Comparison of ENCODE assay signal across 16 mouse cellular contexts in genomic region chr12:8726890-8727289, GRCm38 (mm10). TPM values are rescaled to one million over a fixed set of nuclear protein-coding genes. Genes with fewer than 3 reads are reported as not detected.
DNase-seq lines count a peak whose midpoint lies in the region; ATAC-seq and TF ChIP-seq lines count a peak whose summit lies in the region.
"Had no signal": no experiment of that assay in that cellular context is flagged by ENCODE, and none has a peak within 500 bp of the region (broad histone marks: within the 10 kb centered on the region; RNA-seq: fewer than 3 reads in every experiment).

No protein-coding gene starts in this region.

- H3K27me3 ChIP-seq in heart, postnatal 0 days (ENCODE audit: control insufficient read depth, insufficient read depth, low read length) = no peaks in the 10 kb centered on the region
- H3K27me3 ChIP-seq in midbrain, postnatal 0 days (ENCODE audit: insufficient read depth, low read length) = no peaks in the 10 kb centered on the region
- H3K27me3 ChIP-seq in midbrain, embryonic 10.5 days (ENCODE audit: low read depth, poor library complexity, severe bottlenecking) = no peaks in the 10 kb centered on the region
- no peaks in the 10 kb centered on the region for H3K27me3 ChIP-seq in thymus, adult 2 months (ENCODE audit: control insufficient read depth, insufficient read depth, low read length)
- H3K27me3 ChIP-seq: embryonic facial prominence, embryonic 15.5 days; heart, embryonic 12.5 days; limb, embryonic 12.5 days had no signal

- no peak for TF ChIP-seq EP300 in heart, postnatal 0 days (IDR thresholded peaks at IDR 0.05; ENCODE audit: low read depth)

- no peak for ATAC-seq in heart, postnatal 0 days (ENCODE audit: insufficient read depth, low read depth)
- ATAC-seq in midbrain, postnatal 0 days (ENCODE audit: low FRiP score) = no peak
- no peak for ATAC-seq in activated CD4-positive, CD25-positive, alpha-beta regulatory T cell, adult 4 months
- ATAC-seq: forebrain, embryonic 14.5 days had no signal

- no peak overlapping the region for H3K9ac ChIP-seq in heart, postnatal 0 days (replicated peaks; ENCODE audit: low read depth, low read length)
- H3K9ac ChIP-seq in midbrain, postnatal 0 days (replicated peaks; ENCODE audit: low read length, poor library complexity, severe bottlenecking) = no peak overlapping the region
- H3K9ac ChIP-seq: embryonic facial prominence, embryonic 15.5 days; heart, embryonic 12.5 days; limb, embryonic 12.5 days had no signal

- H3K4me3 ChIP-seq in heart, postnatal 0 days (ENCODE audit: low read depth, low read length) = no peak overlapping the region
- H3K4me3 ChIP-seq in midbrain, postnatal 0 days (ENCODE audit: low read depth, low read length) = no peak overlapping the region
- H3K4me3 ChIP-seq in midbrain, embryonic 10.5 days = no peak overlapping the region
- H3K4me3 ChIP-seq in thymus, adult 2 months (ENCODE audit: control insufficient read depth, insufficient read depth, low read length) = no peak overlapping the region
- H3K4me3 ChIP-seq: embryonic facial prominence, embryonic 15.5 days; heart, embryonic 12.5 days; limb, embryonic 12.5 days had no signal

- DNase-seq in cerebellum, adult 11-12 months = peak; percentile 8
- no peak for DNase-seq in cerebellum, adult 9-11 months
- no peak for DNase-seq in heart, postnatal 0 days (ENCODE audit: low spot score)
- no peak for DNase-seq in heart, postnatal 10 days
- DNase-seq in midbrain, postnatal 0 days (ENCODE audit: low spot score) = no peak
- DNase-seq in midbrain, embryonic 10.5 days (ENCODE audit: low spot score) = no peak
- no peak for DNase-seq in thymus, adult 2 months
- DNase-seq: kidney, adult 11 months; kidney, postnatal 36 days; right cerebral cortex, postnatal 4 days; thymus, postnatal 14 days had no signal

- TF ChIP-seq POLR2A in thymus, adult 2 months (IDR thresholded peaks at IDR 0.05; ENCODE audit: control insufficient read depth, extremely low read depth, insufficient read depth, low read length, poor library complexity) = no peak

- WGBS in heart, postnatal 0 days = 61% methylated on average over 1 of the region's 1 CpGs
- 52% methylated on average over 1 of the region's 1 CpGs for WGBS in midbrain, postnatal 0 days
- WGBS in midbrain, embryonic 10.5 days = 75% methylated on average over 1 of the region's 1 CpGs
- 96% methylated on average over 1 of the region's 1 CpGs for WGBS in thymus, adult 2 months

- no peaks in the 10 kb centered on the region for H3K4me1 ChIP-seq in heart, postnatal 0 days (ENCODE audit: control insufficient read depth, insufficient read depth)
- H3K4me1 ChIP-seq in midbrain, postnatal 0 days (ENCODE audit: insufficient read depth, low read length) = no peaks in the 10 kb centered on the region
- no peaks in the 10 kb centered on the region for H3K4me1 ChIP-seq in midbrain, embryonic 10.5 days
- H3K4me1 ChIP-seq in thymus, adult 2 months (replicated peaks; ENCODE audit: control insufficient read depth, insufficient read depth, low read length) = no peaks in the 10 kb centered on the region
- H3K4me1 ChIP-seq: embryonic facial prominence, embryonic 15.5 days; heart, embryonic 12.5 days; limb, embryonic 12.5 days had no signal

- no peaks in the 10 kb centered on the region for H3K9me3 ChIP-seq in heart, postnatal 0 days (replicated peaks; ENCODE audit: control insufficient read depth, low read length)
- no peaks in the 10 kb centered on the region for H3K9me3 ChIP-seq in midbrain, postnatal 0 days (ENCODE audit: low read length)
- no peaks in the 10 kb centered on the region for H3K9me3 ChIP-seq in midbrain, embryonic 10.5 days (replicated peaks)
- H3K9me3 ChIP-seq: embryonic facial prominence, embryonic 15.5 days; heart, embryonic 12.5 days; limb, embryonic 12.5 days had no signal

- H3K36me3 ChIP-seq in heart, postnatal 0 days (replicated peaks; ENCODE audit: control insufficient read depth, insufficient read depth, low read length) = peaks cover 50% of the 10 kb centered on the region
- peaks cover 6% of the 10 kb centered on the region for H3K36me3 ChIP-seq in midbrain, postnatal 0 days (ENCODE audit: insufficient read depth, low read length)
- H3K36me3 ChIP-seq in midbrain, embryonic 10.5 days = peaks cover 98% of the 10 kb centered on the region
- H3K36me3 ChIP-seq in thymus, adult 2 months (ENCODE audit: control insufficient read depth, insufficient read depth, low read length) = peaks cover 66% of the 10 kb centered on the region

- intact Hi-C loops in heart, postnatal 10 days (cut with DNase I) = no loop called here

- TF ChIP-seq CTCF in heart, postnatal 0 days (IDR thresholded peaks at IDR 0.05; ENCODE audit: low read depth) = peak; percentile 18; the same call in 1 of the 2 replicates
- TF ChIP-seq CTCF in midbrain, postnatal 0 days (IDR thresholded peaks at IDR 0.05) = peak; percentile 48
- TF ChIP-seq CTCF in thymus, adult 2 months (IDR thresholded peaks at IDR 0.05; ENCODE audit: borderline replicate concordance, control insufficient read depth, extremely low read depth, insufficient read depth, low read length, poor library complexity) = no peak

- no peak overlapping the region for H3K4me2 ChIP-seq in heart, postnatal 0 days (ENCODE audit: low read depth, low read length)
- H3K4me2 ChIP-seq in midbrain, postnatal 0 days (ENCODE audit: low read depth, low read length, poor library complexity, severe bottlenecking) = no peak overlapping the region
- H3K4me2 ChIP-seq: embryonic facial prominence, embryonic 15.5 days; heart, embryonic 12.5 days; limb, embryonic 12.5 days had no signal

- H3K27ac ChIP-seq in heart, postnatal 0 days (ENCODE audit: low read depth) = no peak overlapping the region
- H3K27ac ChIP-seq in midbrain, postnatal 0 days (ENCODE audit: low read depth, low read length) = no peak overlapping the region
- H3K27ac ChIP-seq in midbrain, embryonic 10.5 days (replicated peaks) = no peak overlapping the region
- no peak overlapping the region for H3K27ac ChIP-seq in thymus, adult 2 months (ENCODE audit: control insufficient read depth, insufficient read depth, low read length)
- H3K27ac ChIP-seq: embryonic facial prominence, embryonic 15.5 days; limb, embryonic 12.5 days had no signal

RNA-seq across cellular contexts. Expression of gene Sdc1, which starts 44.2 kb away (rescaled TPM):
- 30.4 and 39.8 TPM in 2 replicates for total RNA-seq in heart, postnatal 0 days (2014; rRNA removed; ENCODE audit: low replicate concordance)
- 22.4 and 22.5 TPM in 2 replicates for polyA plus RNA-seq in heart, postnatal 0 days (2015; fragmentation: Nextera tagmentation; extraction: Ambion mirVana)
- 10 to 100 TPM; 19.2 to 21.0 TPM for total RNA-seq in heart, postnatal 10 days (2021)
- 16.2 and 21.1 TPM in 2 replicates for total RNA-seq in midbrain, postnatal 0 days (2014; rRNA removed)
- polyA plus RNA-seq in midbrain, postnatal 0 days (2015; fragmentation: Nextera tagmentation; extraction: Ambion mirVana) = 11.7 and 12.3 TPM in 2 replicates
- polyA plus RNA-seq in midbrain, embryonic 10.5 days (2016; fragmentation: Nextera tagmentation; extraction: Ambion mirVana) = 110 and 128 TPM in 2 replicates
- under 1 TPM in 1 of 2 experiments, not detected in 1; 0.32 TPM for polyA plus RNA-seq in activated CD4-positive, CD25-positive, alpha-beta regulatory T cell, adult 4 months (2017; shearing (Covaris generic))
- 28.3 and 28.9 TPM in 2 replicates for polyA plus RNA-seq in thymus, adult 2 months (2012; rRNA removed)

RNA-seq across cellular contexts. Expression of gene Pum2, which starts 53.0 kb away (rescaled TPM):
- 100 TPM in 2 replicates for total RNA-seq in heart, postnatal 0 days (2014; rRNA removed; ENCODE audit: low replicate concordance)
- 18.6 and 20.9 TPM in 2 replicates for polyA plus RNA-seq in heart, postnatal 0 days (2015; fragmentation: Nextera tagmentation; extraction: Ambion mirVana)
- total RNA-seq in heart, postnatal 10 days (2021) = 100 to 1,000 TPM; 136 to 147 TPM
- 117 and 123 TPM in 2 replicates for total RNA-seq in midbrain, postnatal 0 days (2014; rRNA removed)
- polyA plus RNA-seq in midbrain, postnatal 0 days (2015; fragmentation: Nextera tagmentation; extraction: Ambion mirVana) = 35.2 and 35.3 TPM in 2 replicates
- polyA plus RNA-seq in midbrain, embryonic 10.5 days (2016; fragmentation: Nextera tagmentation; extraction: Ambion mirVana) = 67.4 TPM in 2 replicates
- polyA plus RNA-seq in activated CD4-positive, CD25-positive, alpha-beta regulatory T cell, adult 4 months (2017; shearing (Covaris generic)) = 10 to 100 TPM; 55.7 to 63.1 TPM
- 149 and 162 TPM in 2 replicates for polyA plus RNA-seq in thymus, adult 2 months (2012; rRNA removed)
